Mouse (Mus musculus) G1E (cell line): ENCODE results near the gene Cmtm2b. TPM values are rescaled to one million over a fixed set of nuclear protein-coding genes. Genes with fewer than 3 reads are reported as not detected.

ENCODE experiments used
- ATAC-seq: 2 replicates; pipeline ENCODE4 v1.8.0; 2016; ENCODE audit warnings: mild to moderate bottlenecking; ENCODE audit not compliant: insufficient number of reproducible peaks, poor library complexity, low FRiP score, severe bottlenecking; ENCODE audit errors: extremely low read depth
- DNase-seq: peaks from one replicate; pipeline ENCODE4 v3.0.0; 2012; ENCODE audit warnings: low spot score
- H3K27me3 ChIP-seq: 2 replicates; pipeline ENCODE4 v1.6.1; 2012; ENCODE audit warnings: mild to moderate bottlenecking, low read length, inconsistent platforms; ENCODE audit not compliant: insufficient read depth
- H3K36me3 ChIP-seq: replicated peaks from 2 replicates; pipeline ENCODE3; 2012; ENCODE audit warnings: mild to moderate bottlenecking, inconsistent platforms
- H3K4me1 ChIP-seq: 2 replicates; pipeline ENCODE4 v1.6.1; 2012; ENCODE audit warnings: low read depth, low read length, inconsistent platforms, mixed read lengths; ENCODE audit not compliant: insufficient read depth
- H3K4me3 ChIP-seq: 2 replicates; pipeline ENCODE4 v1.5.1; 2012; ENCODE audit warnings: low read depth, mild to moderate bottlenecking, inconsistent platforms, low read length, moderate library complexity, mixed read lengths
- H3K9me3 ChIP-seq: replicated peaks from 2 replicates; pipeline ENCODE4 v1.6.1; 2012; ENCODE audit warnings: inconsistent platforms
- CTCF ChIP-seq: IDR thresholded peaks from 2 replicates; pipeline ENCODE4 v1.5.1; 2012; ENCODE audit warnings: low read depth, low read length, inconsistent platforms, mixed read lengths
- GATA1 ChIP-seq: IDR thresholded peaks from 2 replicates; pipeline ENCODE4 v1.6.1; 2012; ENCODE audit warnings: borderline replicate concordance, low read length, inconsistent platforms, mixed read lengths
- GATA2 ChIP-seq: IDR thresholded peaks from 2 replicates; pipeline ENCODE4 v1.6.1; 2012; ENCODE audit warnings: low read depth, low read length, inconsistent platforms, borderline replicate concordance
- POLR2AphosphoS5 ChIP-seq: IDR thresholded peaks from 2 replicates; pipeline ENCODE4 v1.6.1; 2012; ENCODE audit warnings: low read depth, low read length, inconsistent platforms; ENCODE audit not compliant: insufficient replicate concordance
- TAL1 ChIP-seq: conservative IDR thresholded peaks from 2 replicates; pipeline ENCODE4 v1.6.1; 2012; ENCODE audit warnings: low read depth, low read length, inconsistent platforms, mixed read lengths
- polyA plus RNA-seq: library from polyadenylated mRNA; stranded (reverse); fragments of >175 nt; gene quantifications from 2 replicates; pipeline ENCODE4 v1.2.3, GENCODE M21; 2012
- total RNA-seq, 2 experiments: library from RNA; stranded (forward) in 1 of 2; stranded (reverse) in 1 of 2; fragments of 200-1000 nt in 1 of 2; fragments of >200 nt in 1 of 2; fragmentation: Nextera tagmentation in 1 of 2; gene quantifications; 2 replicates each; pipeline ENCODE4 v1.2.3; 2014 to 2017

Gene Cmtm2b
- total and polyA plus RNA-seq, 3 experiments = not detected

- no peak for ATAC-seq
- no peaks in the 10 kb centered on the region for H3K27me3 ChIP-seq
- no peak for DNase-seq
These were observed 51.7 kb downstream of the Cmtm2b start for GRCm38 (mm10) chr8:104373779-104374178.

GRCm38 (mm10) chr8:104374269-104374668 is 52.2 kb downstream of the Cmtm2b start:
- no peaks in the 10 kb centered on the region for H3K4me1 ChIP-seq
- H3K36me3 ChIP-seq = no peaks in the 10 kb centered on the region
- H3K9me3 ChIP-seq = no peaks in the 10 kb centered on the region
- H3K27me3 ChIP-seq = no peaks in the 10 kb centered on the region
- no peak for DNase-seq
- no peak overlapping the region for H3K4me3 ChIP-seq
- TF ChIP-seq GATA2 (no peak), GATA1 (no peak), CTCF (no peak), TAL1 (no peak), POLR2AphosphoS5 (no peak)
- ATAC-seq = no peak

More at GRCm38 (mm10) chr8:104373779-104374178, 51.7 kb downstream of the Cmtm2b start:
- Histone ChIP-seq H3K4me1 (no peaks in the 10 kb centered on the region), H3K36me3 (no peaks in the 10 kb centered on the region), H3K9me3 (no peaks in the 10 kb centered on the region), H3K4me3 (no peak overlapping the region)
- TF ChIP-seq GATA2 (no peak), CTCF (no peak), GATA1 (no peak), POLR2AphosphoS5 (no peak), TAL1 (no peak)

GRCm38 (mm10) chr8:104374864-104375846 is 53.1 kb downstream of the Cmtm2b start:
- Histone ChIP-seq H3K4me3 (no peak overlapping the region), H3K36me3 (no peaks in the 10 kb centered on the region), H3K9me3 (no peaks in the 10 kb centered on the region), H3K4me1 (no peaks in the 10 kb centered on the region), H3K27me3 (peaks cover under 1% of the 10 kb centered on the region; the same call in 1 of the 2 replicates)
- no peak for TF ChIP-seq GATA1
- ATAC-seq (no peak), DNase-seq (no peak)

DNA sequence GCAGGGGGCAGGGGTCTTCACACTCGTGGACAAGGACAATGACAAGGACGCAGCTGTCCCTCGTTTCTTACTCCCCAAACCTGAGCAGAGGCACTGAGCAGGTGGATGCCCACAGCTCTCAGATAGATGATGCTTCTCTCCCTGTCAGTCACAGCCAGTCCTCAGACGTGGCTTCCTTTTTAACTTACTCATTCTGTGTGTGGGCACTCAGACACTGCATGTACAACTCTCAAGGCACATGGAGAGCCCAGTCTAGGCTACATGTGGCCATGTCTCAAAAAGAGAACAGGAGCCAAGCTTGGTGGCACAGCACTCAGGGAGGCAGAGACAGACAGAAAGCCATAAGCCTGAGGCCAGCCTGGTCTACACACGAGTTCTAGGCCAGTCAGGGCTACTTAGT is 53.9 kb downstream of the Cmtm2b start:
- no peak overlapping the region for H3K4me3 ChIP-seq

GRCm38 (mm10) chr8:104376669-104377068 is 54.6 kb downstream of the Cmtm2b start:
- Histone ChIP-seq H3K27me3 (peaks cover 2% of the 10 kb centered on the region; the same call in 1 of the 2 replicates), H3K9me3 (no peaks in the 10 kb centered on the region), H3K4me1 (no peaks in the 10 kb centered on the region), H3K36me3 (no peaks in the 10 kb centered on the region), H3K4me3 (no peak overlapping the region)
- no peak for ATAC-seq
- DNase-seq = no peak
- TF ChIP-seq CTCF (no peak), POLR2AphosphoS5 (no peak), GATA2 (no peak), GATA1 (no peak), TAL1 (no peak)

More for the DNA sequence above, 53.9 kb downstream of the Cmtm2b start:
- TF ChIP-seq GATA2 = no peak
- no peak for TF ChIP-seq GATA1
- no peak for TF ChIP-seq TAL1
- TF ChIP-seq POLR2AphosphoS5 = no peak
- no peak for TF ChIP-seq CTCF
- Histone ChIP-seq H3K27me3 (peaks cover 2% of the 10 kb centered on the region; the same call in 1 of the 2 replicates), H3K9me3 (no peaks in the 10 kb centered on the region), H3K36me3 (no peaks in the 10 kb centered on the region), H3K4me1 (no peaks in the 10 kb centered on the region)
- no peak for ATAC-seq
- no peak for DNase-seq

DNA sequence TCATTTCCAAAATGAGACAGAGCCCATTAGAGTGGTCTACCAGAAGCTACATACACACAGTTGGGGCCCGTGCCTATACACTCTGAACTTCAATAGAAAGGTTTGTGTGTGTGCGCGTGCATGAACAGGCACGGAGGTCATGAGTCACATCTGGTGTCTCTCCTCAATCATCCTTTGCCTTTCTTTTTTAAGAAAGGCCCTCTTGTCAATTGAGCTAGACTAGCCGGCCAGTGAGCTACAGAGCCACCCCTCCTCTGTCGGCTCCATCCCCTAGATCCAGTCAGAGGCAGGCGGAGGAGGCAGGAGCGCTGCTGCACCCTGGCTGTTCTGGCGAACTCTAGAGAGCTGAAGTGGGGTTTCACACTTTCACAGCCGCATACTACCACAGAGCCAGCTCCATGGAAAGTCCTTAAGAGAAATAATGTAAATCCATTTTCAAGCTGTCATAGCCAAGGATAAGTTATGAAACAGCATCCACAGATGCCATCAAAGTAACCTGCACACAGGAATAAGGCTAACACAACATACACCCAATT is 57.3 kb downstream of the Cmtm2b start:
- H3K4me3 ChIP-seq = no peak overlapping the region
- TF ChIP-seq CTCF (no peak), POLR2AphosphoS5 (no peak), GATA1 (no peak), TAL1 (no peak), GATA2 (no peak)
- no peaks in the 10 kb centered on the region for H3K36me3 ChIP-seq
- H3K4me1 ChIP-seq = no peaks in the 10 kb centered on the region
- H3K27me3 ChIP-seq = peaks cover 2% of the 10 kb centered on the region; the same call in 1 of the 2 replicates
- ATAC-seq (no peak), DNase-seq (no peak)
- H3K9me3 ChIP-seq = no peaks in the 10 kb centered on the region
